Mouse (Mus musculus) kidney, adult 2 months (tissue): ENCODE data around the gene Olfr202. TPM values are rescaled to one million over a fixed set of nuclear protein-coding genes. Genes with fewer than 3 reads are reported as not detected.
"Not testable (repeated sequence)": the region's sequence is repeated elsewhere in the genome, so short reads cannot be mapped to it uniquely, and the experiment has no call there.

Source experiments
- DNase-seq: peaks from one replicate; pipeline ENCODE4 v3.0.0; 2021
- H3K27ac ChIP-seq: fragments of 200-500 bp; 2 replicates; pipeline ENCODE4 v1.5.1; 2012; ENCODE audit warnings: low read depth, low read length, control low read depth, inconsistent platforms; ENCODE audit not compliant: insufficient read depth
- H3K27me3 ChIP-seq: fragments of 200-500 bp; replicated peaks from 2 replicates; pipeline ENCODE4 v1.6.1; 2012; ENCODE audit warnings: mild to moderate bottlenecking, moderate library complexity, low read length, inconsistent platforms; ENCODE audit not compliant: control insufficient read depth, insufficient read depth
- H3K36me3 ChIP-seq: fragments of 200-500 bp; 2 replicates; pipeline ENCODE4 v1.6.1; 2012; ENCODE audit warnings: mild to moderate bottlenecking, moderate library complexity, low read length, inconsistent platforms; ENCODE audit not compliant: control insufficient read depth, insufficient read depth
- H3K4me1 ChIP-seq: fragments of 200-500 bp; 2 replicates; pipeline ENCODE4 v1.6.1; 2011; ENCODE audit warnings: low read length; ENCODE audit not compliant: control insufficient read depth, insufficient read depth
- H3K4me3 ChIP-seq: fragments of 200-500 bp; 2 replicates; pipeline ENCODE4 v1.5.1; 2011; ENCODE audit warnings: mild to moderate bottlenecking, low read depth, low read length, control low read depth; ENCODE audit not compliant: insufficient read depth
- CTCF ChIP-seq: fragments of 200-500 bp; conservative IDR thresholded peaks from 2 replicates; pipeline ENCODE4 v1.5.1; 2011; ENCODE audit warnings: low read depth, mild to moderate bottlenecking, control low read depth, low read length, moderate library complexity, mixed read lengths; ENCODE audit not compliant: insufficient read depth, insufficient read length
- POLR2A ChIP-seq: fragments of 200-500 bp; IDR thresholded peaks from one replicate; pipeline ENCODE4 v1.6.1; 2011; ENCODE audit warnings: low read depth, low read length, control low read depth
- WGBS: fragments of 180-500 bp; shearing (Covaris S2); methylation state at CpG from one replicate; pipeline ENCODE4 v1.1.7; 2018; 5-methylcytosine and 5-hydroxymethylcytosine counted together
- polyA plus RNA-seq: library from polyadenylated mRNA; depleted of rRNA; stranded (reverse); fragments of >200 nt; gene quantifications from 2 replicates; pipeline ENCODE4 v1.2.3, GENCODE M21; 2012; rRNA removed

The Olfr202 gene
- polyA plus RNA-seq: not detected in 2 replicates

DNA sequence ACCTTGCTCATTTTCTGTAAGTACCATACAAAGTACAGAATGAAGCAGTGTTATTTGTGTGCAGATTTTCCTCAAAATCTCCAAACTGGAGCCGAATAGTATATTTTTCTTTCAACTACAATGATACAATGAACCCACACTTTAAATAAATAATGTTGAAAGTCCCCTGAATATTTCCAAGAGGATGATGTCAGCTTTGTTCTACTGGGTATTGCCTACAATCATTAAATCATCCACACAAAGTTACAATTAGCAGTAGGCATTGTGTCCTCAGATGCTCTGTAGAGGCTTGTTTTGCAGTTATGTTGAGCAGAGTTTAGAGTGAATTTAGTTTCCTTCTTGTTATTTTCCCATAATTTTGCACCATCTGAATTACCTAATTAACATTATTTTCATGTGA lies at the start of gene Olfr202:
TSS of gene Olfr202 (minus strand) at position 101 of the 400 bp plus-strand sequence.
- no peak for DNase-seq
- TF ChIP-seq POLR2A (no peak), CTCF (no peak)
- 71% methylated on average over 1 of the region's 1 CpGs for WGBS

DNA sequence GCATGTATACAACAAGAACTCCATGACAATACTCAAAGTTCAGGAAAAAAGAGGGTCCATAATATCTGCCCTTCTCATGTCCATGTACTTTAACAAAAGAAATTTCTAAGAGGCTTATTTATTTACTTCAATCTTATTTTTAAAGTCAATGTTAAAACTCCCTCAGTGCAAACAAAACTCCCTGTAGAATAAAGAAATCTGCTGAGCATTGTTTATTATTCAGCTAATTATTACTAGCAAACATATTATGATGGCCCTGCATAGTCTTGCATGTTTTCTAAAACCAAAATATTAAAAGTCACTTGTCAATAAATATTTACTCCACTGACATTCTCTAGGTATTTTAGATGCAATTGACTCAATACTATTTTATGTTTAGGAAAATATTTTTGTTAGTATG lies 44.4 kb upstream of the Olfr202 start, which contains the start of gene Olfr205:
TSS of gene Olfr205 (minus strand) at position 101 of the 400 bp plus-strand sequence.
- no peak within 1 kb of the TSS for H3K27ac ChIP-seq
- no peak for TF ChIP-seq POLR2A
- TF ChIP-seq CTCF: no peak

More for the DNA sequence above, at the start of gene Olfr202:
- Histone ChIP-seq H3K27me3 (no peaks in the 10 kb centered on the region), H3K36me3 (no peaks in the 10 kb centered on the region), H3K4me1 (no peaks in the 10 kb centered on the region), H3K27ac (no peak within 1 kb of the TSS), H3K4me3 (no peak within 1 kb of the TSS)

DNA sequence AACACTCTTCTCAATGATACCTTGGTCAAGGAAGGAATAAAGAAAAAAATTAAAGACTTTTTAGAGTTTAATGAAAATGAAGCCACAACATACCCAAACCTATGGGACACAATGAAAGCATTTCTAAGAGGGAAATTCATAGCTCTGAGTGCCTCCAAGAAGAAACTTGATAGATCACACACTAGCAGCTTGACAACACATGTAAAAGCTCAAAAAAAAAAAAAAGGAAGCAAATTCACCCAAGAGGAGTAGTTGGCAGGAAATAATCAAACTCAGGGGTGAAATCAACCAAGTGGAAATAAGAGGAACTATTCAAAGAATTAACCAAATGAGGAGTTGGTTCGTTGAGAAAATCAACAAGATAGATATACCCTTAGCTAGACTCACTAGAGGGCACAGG lies 36.7 kb upstream of the Olfr202 start:
- H3K4me3 ChIP-seq, H3K4me1 ChIP-seq, H3K27me3 ChIP-seq, DNase-seq, H3K27ac ChIP-seq, H3K36me3 ChIP-seq: not testable (repeated sequence)
- WGBS: 55% methylated on average over 1 of the region's 1 CpGs

More for the DNA sequence above, 44.4 kb upstream of the Olfr202 start, which contains the start of gene Olfr205:
- Histone ChIP-seq H3K36me3 (no peaks in the 10 kb centered on the region), H3K27me3 (no peaks in the 10 kb centered on the region), H3K4me1 (no peaks in the 10 kb centered on the region), H3K4me3 (no peak within 1 kb of the TSS)
- DNase-seq: no peak

DNA sequence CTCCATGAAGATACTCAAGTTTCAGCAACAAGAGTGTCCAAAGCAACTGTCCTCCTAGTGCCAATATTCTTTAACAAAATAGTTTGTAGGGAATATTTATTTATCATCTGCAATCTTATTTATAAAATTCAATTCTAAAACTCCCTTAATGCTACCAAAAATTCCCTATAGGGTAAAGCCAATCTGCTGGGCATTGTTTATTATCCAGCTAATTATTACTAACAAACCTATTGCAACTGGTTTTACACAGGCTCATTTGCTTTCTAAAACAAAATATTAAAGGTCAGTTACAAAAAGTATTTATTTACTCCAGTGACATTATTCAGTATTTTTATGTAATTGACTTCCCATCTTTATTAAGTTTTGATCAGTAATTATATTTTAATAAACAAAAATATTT lies 31.6 kb upstream of the Olfr202 start, which contains the start of gene Olfr204:
TSS of gene Olfr204 (minus strand) at position 101 of the 400 bp plus-strand sequence.
- no peak within 1 kb of the TSS for H3K27ac ChIP-seq
- H3K36me3 ChIP-seq: no peaks in the 10 kb centered on the region
- H3K4me3 ChIP-seq: no peak within 1 kb of the TSS
- no peaks in the 10 kb centered on the region for H3K4me1 ChIP-seq
- no peak for DNase-seq
- TF ChIP-seq CTCF (no peak), POLR2A (no peak)
- H3K27me3 ChIP-seq: no peaks in the 10 kb centered on the region

DNA sequence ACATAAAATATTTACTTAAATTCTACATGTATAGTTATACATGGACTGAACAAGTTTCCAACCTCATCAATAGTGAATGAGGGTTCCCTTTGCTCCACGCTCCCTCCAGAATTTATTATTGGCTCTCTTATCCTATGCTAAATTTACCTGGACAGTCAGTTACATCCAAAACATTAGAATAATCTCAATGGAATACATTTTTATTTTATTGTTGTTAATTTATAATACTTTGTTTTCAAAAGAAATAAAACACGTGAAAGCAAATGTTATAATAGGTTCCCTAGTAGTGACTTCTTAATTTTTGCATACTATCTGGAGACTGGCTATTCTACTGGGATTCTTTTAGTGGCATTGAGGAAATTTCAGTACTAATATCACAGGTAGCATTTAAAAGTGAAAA lies 12.0 kb upstream of the Olfr202 start, which contains the start of gene Olfr203:
TSS of gene Olfr203 (plus strand) at position 301 of the 400 bp plus-strand sequence.
- Histone ChIP-seq H3K27ac (no peak within 1 kb of the TSS), H3K36me3 (no peaks in the 10 kb centered on the region), H3K4me3 (no peak within 1 kb of the TSS), H3K27me3 (no peaks in the 10 kb centered on the region), H3K4me1 (no peaks in the 10 kb centered on the region)
- WGBS: 89% methylated on average over 2 of the region's 2 CpGs
- DNase-seq: no peak
- no peak for TF ChIP-seq CTCF
- TF ChIP-seq POLR2A: no peak

DNA sequence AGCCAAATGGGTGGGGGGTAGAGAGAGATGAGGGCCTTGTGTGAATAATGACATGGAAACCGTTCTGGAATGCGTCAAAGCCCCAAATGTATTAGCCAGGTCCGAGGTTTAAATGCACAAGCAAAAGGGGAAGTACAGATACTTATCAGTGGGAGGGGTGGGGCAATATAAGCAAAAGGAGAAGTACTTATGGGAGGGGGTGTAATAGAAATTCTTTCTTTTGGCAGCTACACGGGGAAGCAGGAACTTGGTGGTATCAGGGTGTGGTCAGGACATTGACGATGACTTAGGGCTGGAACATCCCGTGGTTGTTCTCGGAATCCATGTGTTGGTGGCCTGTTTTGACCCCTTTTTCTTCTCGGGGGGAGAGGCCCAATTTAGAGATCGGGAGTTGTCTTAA lies 983 bp upstream of the Olfr202 start:
- not testable (repeated sequence) for H3K27ac ChIP-seq, DNase-seq, H3K4me3 ChIP-seq, H3K36me3 ChIP-seq, H3K4me1 ChIP-seq, H3K27me3 ChIP-seq
- WGBS: 83% methylated on average over 9 of the region's 9 CpGs

DNA sequence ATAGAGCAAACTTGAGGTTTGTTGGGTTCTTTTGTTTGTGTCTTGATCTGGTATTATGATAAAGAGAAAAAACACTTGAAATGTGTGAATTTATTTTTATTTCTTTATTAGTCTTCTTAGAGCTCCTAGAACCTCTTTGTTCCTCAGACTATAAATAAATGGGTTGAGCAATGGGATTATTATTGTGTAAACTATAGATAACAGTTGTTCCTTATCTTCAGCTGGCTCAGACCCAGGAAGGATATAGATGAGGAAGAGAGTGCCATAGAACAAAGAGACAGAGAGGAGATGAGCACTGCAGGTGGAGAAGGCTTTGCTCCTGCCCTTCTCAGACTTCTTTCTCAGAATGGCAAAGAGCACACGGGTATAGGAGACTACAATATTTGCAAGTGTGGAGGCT lies 3.1 kb downstream of the Olfr202 start:
- WGBS: 58% methylated on average over 1 of the region's 1 CpGs
- Histone ChIP-seq H3K36me3 (no peaks in the 10 kb centered on the region), H3K27me3 (no peaks in the 10 kb centered on the region), H3K27ac (no peak overlapping the region), H3K4me1 (no peaks in the 10 kb centered on the region), H3K4me3 (no peak overlapping the region)
- TF ChIP-seq POLR2A (no peak), CTCF (no peak)
- DNase-seq: no peak

DNA sequence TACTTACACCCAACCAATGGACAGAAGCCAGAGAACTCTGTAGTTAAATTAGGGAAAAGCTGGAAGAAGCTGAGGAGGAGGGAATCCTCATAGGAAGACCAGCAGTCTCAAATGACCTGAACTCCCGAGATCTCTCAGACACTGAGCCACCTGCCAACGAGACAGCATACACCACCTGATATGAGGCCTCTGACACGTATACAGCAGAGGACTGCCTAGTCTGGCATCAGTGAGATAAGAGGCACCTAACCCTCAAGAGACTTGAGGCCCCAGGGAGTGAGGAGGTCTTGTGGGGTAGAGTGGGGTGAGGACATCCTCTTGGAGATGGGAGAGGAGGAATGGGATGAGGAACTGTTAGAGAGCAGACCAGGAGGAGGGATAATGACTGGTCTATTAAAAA lies 6.1 kb downstream of the Olfr202 start:
- TF ChIP-seq CTCF: no peak
- no peak for TF ChIP-seq POLR2A
- 44% methylated on average over 3 of the region's 3 CpGs for WGBS
- Histone ChIP-seq H3K27ac (no peak overlapping the region), H3K36me3 (no peaks in the 10 kb centered on the region), H3K4me1 (no peaks in the 10 kb centered on the region), H3K4me3 (no peak overlapping the region), H3K27me3 (no peaks in the 10 kb centered on the region)
- no peak for DNase-seq

DNA sequence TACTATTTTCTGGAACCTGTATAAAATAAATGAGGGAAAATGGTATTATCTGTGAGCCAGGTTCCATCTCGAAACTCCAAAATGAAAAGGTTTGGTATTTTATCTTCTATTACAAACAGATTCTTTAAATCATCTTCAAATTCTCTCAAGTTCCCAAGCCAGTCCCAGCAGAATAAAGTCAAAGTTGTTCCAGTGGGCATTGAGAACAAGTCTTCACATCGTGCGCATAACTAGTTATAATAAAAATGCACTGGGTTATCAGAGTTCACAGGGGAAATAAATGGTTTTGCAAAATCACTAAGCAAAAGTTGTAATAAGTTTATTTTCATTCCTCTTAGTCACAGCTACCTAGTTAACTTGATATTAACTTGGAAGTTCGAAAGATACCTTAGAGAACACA lies 14.1 kb downstream of the Olfr202 start, which contains the start of gene Olfr201:
TSS of gene Olfr201 (minus strand) at position 101 of the 400 bp plus-strand sequence.
- H3K4me1 ChIP-seq, DNase-seq, H3K36me3 ChIP-seq, H3K27ac ChIP-seq, H3K27me3 ChIP-seq, H3K4me3 ChIP-seq: not testable (repeated sequence)
- WGBS: 89% methylated on average over 4 of the region's 4 CpGs

DNA sequence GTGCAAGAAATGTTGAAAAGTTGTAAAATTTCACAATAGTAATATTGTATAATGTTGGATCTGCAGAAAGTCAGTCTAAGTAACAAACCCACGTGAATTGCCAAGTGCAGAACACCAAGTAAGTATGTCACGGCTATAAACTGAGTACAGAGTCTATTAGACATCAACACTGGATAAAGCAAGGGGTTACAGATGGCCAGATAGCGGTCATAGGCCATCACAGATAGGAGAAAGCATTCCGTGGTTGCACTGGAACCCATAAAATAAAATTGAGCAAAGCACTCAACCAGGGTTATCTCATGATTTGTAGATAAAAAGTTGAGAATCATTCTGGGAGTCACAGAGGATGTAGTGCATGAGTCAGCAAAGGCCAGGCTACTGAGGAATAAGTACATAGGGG lies 17.5 kb downstream of the Olfr202 start:
- DNase-seq, H3K4me1 ChIP-seq, H3K27me3 ChIP-seq, H3K27ac ChIP-seq, H3K4me3 ChIP-seq, H3K36me3 ChIP-seq: not testable (repeated sequence)
- WGBS: 59% methylated on average over 4 of the region's 4 CpGs
